Mouse (Mus musculus): Measurements from ENCODE around the gene Baiap2. TPM values are rescaled to one million over a fixed set of nuclear protein-coding genes. Genes with fewer than 3 reads are reported as not detected.

The Baiap2 gene
- polyA plus RNA-seq (2012; rRNA removed), result 35.1 and 39.0 TPM in 2 replicates

DNA sequence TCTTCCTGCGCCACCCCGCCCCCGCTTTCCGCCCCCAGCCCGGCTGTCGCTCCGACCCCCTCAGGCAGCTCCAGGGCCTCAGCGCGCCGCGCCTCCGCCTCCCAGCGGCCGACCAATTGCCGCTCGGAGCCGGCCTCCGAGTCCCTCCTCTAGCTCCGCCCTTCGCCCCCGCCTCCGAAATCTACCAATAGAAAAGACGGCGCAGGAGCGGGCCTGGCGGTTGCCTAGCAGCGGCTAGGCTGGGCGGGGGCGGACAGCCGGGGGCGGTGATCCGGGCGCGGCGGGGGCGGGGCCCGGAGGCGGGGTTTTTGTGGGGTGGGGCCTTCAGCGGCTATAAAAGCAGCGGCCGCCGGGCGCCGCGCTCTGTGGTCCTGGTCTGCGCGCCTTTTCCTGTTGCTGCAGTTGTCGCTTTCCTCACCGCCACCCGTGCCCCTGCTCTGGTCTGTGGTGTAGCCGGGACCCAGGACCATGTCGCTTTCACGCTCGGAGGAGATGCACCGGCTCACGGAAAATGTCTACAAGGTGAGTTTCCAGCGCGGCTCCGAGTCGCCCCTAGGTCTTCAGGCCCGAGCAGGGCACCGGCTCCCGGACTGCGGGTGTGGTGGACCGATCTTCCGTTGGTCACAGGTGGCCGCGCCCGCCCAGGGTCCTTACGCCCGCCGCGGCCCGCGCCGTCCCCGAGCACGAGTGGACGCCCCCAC is at the start of gene Baiap2:
TSS of gene Baiap2 (plus strand) at position 37 of the 701 bp plus-strand sequence.
- DNase-seq (ENCODE audit: low spot score), result peak; percentile 98

DNA sequence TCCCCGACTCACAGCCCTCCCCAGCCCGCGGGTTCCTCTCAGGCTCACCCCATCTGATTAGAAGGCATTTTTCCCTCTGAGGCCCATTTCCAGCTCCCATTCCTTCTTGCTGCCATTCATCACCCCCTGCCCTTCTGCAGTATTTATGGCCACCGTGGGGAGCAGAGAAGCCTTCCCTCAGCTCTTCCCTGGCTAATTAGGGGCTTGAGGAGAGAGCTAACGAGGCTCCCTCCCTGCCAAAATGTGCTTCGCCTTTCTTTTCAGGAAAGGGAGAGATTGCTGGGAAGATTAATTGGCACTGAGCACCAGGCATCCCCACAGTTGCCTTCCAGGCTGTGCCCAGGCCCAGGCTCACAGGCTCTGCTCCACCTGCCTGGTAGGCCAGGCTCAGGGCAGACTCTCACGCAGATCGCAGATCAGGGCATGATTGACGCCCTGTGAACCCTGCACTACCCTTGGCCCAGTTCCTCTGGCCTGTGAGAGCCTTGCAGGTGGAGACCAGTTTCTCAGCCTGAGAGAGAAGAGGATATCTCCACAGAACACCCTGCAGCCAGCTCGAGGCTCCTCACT is 48.8 kb upstream of the Baiap2 start:
- no peak for DNase-seq (ENCODE audit: low spot score)

DNA sequence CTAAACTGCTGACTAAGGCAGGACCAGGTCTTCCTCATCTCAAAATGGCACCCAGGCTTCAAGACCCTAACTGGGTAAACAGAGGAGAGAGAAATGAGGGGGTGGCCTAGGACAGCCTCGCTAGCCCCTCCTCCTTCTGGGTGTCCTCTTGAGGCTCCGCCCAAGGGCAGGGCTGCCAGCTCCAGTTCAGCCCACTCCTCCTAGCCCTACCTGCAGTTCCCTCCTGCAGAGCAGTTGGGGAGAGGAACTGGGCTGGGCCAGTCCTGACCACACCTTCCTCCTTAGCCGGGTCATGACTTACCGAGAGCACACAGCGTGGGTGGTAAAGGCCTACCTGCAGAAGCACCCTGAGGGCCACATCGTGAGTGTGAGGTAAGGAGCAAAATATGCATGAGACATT is 47.9 kb upstream of the Baiap2 start:
- DNase-seq (ENCODE audit: low spot score), result no peak

DNA sequence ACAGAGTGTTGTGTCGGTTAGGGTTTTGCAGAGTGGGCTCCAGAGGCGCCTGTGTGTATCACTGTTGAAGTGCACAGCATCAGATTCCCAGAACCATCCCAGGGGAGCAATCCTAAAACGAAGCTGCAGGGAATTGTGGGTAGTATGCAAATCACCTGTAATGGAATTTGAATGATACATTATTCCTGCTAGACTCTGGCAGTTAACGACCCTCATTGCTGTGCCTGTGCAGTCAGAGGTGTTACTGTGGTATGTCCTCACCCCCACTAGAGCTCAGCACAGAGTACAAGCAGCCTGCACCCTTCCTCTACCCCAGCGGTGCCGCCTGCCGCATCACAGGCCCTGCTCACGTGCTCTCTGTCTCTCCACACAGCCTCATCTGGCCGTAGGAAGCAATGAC is 45.5 kb upstream of the Baiap2 start:
- DNase-seq (ENCODE audit: low spot score), result no peak

DNA sequence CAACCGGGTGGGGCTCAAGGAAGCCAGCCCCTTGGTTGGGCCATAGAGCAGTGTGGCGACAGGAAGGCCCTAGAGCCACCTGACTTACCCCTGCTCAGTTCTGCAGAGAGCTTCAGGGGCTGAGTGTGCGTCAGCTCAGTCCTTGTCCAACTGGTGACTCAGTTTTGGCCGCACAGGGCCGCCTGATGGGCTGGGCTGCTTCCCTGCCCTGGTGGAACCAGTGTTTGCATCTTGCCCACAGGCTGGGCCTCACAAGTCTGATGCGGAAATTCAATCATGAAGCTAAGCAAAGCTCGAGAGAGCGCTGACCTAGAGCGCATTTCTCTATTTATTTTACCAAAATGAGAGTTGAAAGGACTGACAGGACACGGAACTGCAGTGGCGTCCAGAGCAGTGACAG is 43.6 kb upstream of the Baiap2 start:
- DNase-seq (ENCODE audit: low spot score), result no peak

DNA sequence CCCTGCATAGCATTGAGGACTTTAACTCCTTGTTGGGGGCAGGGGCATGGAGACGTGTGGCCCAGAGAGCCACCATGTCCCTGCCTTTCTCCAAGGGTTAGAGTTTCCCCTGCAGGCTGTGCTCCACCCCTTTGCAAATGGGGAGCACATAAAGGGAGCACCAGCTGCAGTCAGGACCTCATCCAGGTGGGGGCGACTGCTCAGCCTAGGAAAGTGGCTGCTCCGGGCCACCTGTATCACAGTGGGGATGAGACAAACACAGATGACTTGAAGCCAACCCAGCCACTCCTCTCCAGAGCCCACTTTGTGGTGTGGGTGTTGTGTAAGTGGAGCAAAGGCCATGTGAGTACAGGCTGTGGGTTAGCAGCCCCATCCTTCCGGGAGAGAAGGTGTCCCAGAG is 41.4 kb upstream of the Baiap2 start:
- DNase-seq (ENCODE audit: low spot score), result no peak

DNA sequence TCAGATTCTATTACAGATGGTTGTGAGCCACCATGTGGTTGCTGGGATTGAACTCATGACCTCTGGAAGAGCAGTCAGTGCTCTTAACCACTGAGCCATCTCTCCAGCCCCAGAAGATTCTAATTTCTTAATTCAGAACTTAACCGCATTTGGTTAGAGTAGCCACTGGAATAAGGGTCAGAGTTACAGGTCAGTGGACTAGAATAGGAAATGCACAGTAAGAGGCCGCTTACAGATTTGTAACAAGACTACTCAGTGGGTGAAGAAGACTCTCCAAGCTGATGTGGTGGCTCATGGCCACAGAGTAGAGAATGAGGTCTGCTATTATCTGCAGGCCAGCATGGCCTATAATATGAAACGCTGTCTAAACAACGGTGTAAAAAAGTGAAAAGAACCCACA is 39.7 kb upstream of the Baiap2 start:
- no peak for DNase-seq (ENCODE audit: low spot score)

DNA sequence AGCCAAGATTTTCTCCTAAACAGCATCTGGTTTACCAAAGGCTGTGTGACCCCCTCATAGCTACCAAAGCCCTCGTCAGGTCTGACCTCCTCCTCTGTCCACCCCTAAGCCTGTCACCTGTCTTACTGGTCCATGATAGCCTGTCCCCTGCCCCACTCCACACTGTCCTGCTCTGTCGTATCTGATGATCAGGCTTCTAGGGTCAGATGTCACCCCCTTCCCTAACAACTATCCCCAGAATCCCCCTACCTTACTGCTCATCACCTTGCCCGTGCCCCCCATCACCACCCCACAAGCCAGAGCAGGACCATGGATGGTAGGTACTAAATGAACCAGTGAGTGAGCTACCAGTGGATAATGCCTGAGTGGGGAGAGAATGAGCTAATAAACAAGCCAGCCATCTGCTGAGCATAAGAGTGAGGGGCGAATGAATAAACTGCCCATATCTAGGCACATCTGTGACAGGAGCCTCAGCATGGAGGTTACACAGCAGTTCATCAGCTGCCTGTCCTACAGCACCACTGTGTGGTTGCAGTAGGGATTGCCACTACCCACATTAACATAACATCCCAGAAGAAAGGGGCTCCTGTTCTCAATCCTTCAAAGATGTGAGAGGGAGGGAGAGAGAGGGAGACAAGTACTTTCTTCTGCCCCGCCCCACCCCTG is 37.8 kb upstream of the Baiap2 start:
- no peak for DNase-seq (ENCODE audit: low spot score)

DNA sequence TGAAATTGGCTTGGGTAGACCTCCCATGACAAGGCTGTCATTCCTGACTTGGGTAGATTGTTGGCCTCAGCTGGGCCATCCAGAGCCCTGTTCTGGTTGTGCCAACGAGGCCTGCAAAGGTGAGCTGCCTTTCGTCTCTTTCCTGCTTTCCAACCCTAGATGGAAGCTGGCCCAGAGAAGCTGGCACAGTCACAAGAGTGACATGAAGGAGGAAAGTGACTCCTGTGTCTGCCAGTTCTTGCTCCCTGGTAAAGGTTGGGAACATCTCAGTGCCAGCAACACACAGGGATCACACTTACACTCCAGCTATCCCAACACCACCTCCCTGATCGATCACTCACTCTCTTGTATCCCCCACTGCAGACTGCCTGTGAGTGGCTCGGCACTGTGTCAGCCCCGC is 36.8 kb upstream of the Baiap2 start:
- DNase-seq (ENCODE audit: low spot score), result no peak

DNA sequence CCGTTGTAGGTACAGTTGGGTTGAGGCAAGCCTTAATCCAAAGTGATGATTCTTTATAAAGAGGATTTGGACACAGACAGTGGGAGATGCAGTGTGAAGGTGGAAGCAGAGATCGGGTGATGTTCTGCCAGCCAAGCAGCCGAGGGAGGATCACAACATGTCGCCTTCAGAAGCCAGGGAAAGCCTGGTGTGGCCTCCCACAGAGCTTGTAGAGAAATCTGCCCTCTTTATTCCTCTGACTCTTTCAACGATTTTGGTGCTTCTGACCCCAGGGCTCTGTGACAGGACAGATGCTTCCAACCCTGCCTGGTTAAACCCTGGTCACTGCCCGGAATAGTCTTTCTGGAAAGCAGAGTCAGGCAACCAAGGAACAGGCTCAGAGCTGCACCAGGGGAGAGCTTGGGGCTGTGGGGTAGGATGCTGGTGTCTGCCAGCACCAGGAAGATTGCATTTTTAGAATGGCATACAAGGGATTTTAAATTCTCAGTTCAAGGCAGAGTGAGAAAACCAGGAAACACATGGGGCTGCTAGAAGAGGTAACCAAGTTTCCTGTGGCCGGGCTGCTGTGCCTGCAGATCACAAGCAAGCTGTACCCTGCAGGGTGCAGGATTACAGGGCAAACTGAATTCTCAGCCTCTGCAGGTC is 35.4 kb upstream of the Baiap2 start:
- DNase-seq (ENCODE audit: low spot score), result no peak

DNA sequence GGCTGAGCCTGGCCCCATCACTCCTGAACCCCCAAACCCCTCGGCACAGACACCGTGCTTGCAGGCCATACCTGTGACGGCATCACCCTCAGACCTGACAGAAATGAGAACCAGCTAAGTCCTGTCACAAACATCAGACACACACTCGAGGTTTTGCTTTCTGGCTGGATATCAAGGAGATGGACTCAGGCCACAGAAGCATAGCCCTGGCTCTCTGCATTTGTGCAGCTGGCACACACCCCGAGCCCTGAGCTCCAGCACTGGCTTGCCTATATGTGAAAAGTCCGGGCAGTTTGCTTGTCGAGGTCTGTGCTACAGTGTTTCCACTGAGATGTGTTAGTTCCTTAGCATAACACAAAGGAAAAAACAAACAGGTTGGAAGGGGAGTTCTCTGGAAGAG is 34.9 kb upstream of the Baiap2 start:
- DNase-seq (ENCODE audit: low spot score), result no peak

DNA sequence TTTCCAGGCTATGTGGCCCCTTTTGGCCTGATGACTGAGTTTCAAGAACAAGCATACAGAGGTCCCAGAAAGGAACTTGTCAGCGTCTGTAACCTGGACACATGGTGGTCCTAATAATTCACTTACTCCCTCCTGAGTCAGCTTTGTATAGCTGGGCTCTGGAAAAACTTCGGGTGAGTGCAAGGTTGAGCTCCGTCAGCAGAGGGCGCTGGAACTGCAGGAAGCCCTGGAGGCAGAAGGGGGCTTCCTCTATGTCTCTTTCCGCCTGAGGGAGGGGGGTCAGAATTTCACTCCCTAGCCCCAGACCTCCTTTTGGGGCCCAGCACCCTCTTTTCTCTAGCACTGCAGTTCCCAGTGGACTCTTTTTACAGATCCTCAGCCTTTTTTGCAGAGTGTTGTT is 33.1 kb upstream of the Baiap2 start:
- DNase-seq (ENCODE audit: low spot score), result peak; percentile 54

DNA sequence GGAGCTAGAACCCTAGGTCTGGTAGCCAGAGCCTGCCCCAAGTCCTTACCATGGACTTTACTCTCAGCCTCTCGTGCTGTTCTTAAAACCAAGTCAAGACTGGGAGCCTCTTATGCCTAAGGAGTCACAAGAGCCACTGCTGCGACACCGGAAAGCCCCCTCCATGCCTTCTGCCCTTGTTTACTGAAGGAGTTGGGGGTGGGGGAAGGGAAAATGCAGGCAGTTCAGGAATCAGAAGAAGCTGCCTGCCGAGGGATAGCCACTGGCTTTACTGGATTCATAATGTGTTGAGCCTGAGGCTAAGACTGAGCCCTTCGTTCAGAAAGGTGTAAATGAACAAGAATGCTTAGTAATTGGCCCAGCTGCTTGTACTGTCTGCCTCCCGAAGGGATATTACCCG is 29.7 kb upstream of the Baiap2 start:
- no peak for DNase-seq (ENCODE audit: low spot score)

DNA sequence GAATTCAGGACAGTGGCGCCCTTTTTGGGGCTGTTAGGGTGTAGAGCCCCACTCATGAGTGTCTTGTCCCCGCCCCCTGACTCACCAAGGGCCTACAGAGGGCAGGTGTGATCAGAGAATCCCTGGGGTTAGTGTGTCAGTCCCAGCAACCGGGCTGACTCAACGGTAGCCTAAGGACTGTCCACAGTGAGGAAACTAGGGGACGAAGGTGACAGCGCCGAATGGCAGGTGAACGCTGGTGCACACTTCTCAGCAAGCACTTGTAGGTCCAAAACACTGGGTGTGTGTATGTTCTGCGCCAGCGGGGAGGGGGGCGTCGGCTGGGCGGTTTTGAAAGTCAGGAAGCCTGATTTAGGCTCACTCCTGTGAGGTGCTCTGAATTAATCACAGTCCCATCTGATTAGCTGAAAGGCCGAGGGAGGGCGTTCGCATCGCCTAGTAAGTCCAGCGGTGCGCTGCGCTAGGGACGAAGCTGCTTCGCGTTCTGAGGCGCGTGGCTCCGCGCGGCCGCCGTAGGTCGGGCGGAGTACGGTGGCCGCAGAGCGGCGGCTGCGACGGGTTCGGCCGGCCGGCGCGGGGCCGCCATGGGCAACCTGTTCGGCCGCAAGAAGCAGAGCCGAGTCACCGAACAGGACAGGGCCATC is 29.1 kb upstream of the Baiap2 start, which contains the start of gene Chmp6:
TSS of gene Chmp6 (plus strand) at position 151 of the 644 bp plus-strand sequence.
- DNase-seq (ENCODE audit: low spot score), result peak; percentile 96

DNA sequence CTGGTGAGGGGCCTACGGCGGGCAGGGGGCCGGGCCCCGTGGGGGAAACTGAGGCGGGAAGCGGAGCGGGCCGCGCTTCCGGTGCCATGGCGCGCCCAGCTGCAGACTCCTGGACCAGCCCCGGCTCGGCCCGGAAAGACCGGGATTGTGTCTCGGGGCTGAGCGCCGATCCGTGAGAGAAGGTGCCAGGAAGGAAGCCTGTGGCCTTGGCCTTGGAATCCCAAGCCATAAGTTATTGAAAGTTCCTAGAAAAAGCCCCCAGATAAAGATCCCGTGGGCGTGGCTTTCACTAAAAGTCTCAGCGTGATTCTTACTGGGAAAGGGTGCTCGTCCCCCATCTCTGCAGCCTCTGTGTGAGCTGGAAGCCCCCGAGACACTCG is 28.6 kb upstream of the Baiap2 start:
- DNase-seq (ENCODE audit: low spot score), result no peak

DNA sequence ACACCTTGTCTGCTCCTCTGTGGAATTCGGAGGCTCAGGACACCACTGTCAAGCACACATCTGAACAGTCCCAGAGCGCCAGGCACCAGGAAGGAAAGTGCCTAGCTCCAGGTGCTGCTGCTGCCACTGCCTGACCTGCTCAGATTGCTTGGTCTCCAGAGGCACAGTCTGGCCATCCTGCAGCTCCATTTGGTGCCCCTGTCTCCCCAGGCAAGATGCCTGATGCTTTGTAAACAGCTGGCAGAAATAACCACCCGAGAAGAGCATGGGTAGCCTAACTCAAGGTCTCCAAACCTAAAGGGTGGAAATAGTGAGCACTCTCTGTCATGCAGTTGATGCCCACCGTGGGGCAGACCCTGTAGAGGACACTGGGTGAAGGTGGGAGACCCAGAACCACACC is 28.2 kb upstream of the Baiap2 start:
- no peak for DNase-seq (ENCODE audit: low spot score)

DNA sequence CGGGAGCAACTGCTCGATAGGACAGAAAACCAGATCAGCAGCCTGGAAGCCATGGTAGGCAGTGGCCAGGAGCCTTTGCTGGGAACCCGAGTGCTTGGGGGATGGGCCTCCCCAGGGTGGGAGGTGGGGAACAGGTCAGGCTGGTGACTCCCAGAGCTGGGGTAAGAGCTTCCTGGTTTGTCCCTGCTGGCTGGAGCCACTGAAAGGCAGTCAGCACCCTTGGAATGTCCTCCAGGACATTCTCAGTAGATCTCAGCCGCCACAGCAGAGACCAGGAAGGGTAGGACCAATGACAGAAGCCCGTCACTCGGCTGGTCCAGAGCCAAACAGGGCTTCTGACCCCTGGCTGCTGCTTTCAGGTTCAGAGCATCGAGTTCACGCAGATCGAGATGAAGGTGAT is 26.9 kb upstream of the Baiap2 start:
- DNase-seq (ENCODE audit: low spot score), result no peak

DNA sequence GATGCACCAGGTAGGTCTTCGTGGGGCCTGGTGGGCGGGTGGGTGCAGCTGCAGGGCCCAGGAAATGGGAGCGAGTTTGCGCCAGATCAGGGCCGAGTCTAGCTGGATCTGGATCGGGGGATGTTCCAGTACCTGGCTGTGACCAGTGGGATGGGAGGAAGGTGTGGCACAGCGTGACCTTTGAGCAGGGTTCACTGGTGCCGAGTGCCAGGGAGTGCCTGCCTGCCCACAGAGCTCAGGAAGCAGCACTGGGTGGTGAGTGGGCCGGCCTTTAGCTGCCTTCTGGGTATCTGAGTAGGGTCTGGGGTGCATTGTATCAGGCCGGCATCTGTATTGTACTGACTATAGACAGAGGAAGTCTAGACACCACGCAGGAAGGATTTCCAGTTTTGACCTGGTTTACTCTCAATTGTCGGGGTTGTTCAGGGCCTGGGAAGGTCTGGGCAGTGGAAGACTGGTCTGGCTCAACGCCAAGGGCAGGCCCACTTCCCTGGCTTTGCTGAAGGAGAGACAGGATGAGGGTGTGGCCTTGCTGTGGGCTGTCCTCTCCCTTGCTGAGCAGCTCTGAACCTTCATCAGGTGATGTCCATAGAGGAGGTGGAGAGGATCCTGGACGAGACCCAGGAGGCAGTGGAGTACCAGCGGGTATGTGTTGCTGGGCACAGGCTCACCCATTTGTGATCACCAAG is 26.3 kb upstream of the Baiap2 start:
- no peak for DNase-seq (ENCODE audit: low spot score)

DNA sequence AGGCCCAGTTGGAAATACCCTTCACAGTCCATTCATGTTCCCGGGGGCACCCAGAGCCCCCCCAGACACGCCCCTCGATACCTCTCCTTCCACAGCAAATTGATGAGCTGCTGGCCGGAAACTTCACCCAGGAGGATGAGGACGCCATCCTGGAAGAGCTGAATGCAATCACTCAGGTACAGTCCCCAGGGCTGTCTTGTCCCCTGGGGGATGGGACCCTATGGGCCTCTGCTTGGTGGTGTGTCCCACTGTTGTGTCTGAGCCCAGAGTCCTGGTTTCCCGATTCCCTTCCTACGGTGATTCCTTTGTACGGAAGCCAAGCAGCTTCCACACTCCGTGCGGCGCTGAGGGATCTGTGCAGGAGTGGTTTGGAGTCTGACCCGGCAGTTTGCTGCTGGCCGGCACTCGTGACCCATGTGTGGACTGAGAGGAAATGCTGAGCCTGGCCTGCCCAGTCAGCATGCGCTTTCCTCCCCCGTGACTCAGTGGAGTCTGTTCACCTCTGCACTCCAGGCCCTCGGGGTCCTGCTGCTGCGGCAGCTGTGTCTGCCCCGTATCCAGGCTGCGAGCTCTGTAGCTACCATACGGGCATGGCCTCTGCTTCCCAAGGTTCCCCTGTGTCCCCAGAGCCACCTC is 25.6 kb upstream of the Baiap2 start:
- no peak for DNase-seq (ENCODE audit: low spot score)

DNA sequence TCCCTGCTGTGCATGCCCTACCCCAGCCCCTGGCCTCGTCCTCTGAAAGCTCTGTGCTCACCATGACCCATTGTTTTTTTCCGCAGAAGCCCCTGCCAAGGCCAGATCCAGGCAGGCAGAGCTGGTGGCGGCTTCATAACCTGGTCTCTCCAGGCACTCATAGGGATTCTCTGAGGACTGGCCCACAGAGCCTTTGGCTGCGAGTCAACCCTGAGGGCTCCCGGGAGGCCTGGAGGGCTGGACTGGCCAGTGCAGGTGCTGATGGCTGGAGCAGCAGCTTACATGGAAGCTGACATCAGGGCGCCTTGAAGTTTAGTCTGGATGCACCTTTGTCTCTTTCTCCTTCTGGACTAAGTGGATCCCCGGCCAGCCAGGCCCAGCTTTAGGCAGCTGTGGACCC is 24.0 kb upstream of the Baiap2 start:
- DNase-seq (ENCODE audit: low spot score), result no peak

DNA sequence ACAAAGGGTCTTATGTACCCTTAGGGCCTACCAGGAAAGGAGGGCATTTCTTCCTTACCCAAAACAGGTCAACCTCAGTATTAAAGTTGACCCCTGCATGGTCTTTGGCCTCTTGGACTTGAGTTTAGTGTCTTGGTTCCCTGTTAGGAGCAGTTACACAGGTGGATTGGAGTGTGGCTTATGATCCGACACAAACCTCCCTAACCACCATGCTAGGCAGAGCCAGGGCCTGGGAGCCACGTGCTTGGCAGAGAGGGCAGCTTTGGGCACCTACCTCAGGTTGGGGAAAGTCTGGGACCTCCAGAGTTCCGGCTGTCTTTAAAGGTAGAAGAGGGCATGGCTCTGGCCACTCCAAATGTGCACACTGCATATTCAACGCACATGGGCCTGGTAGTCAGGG is 23.1 kb upstream of the Baiap2 start:
- DNase-seq (ENCODE audit: low spot score), result no peak
